Mouse (Mus musculus) megakaryocyte, embryonic 14.5 days (primary cell): ENCODE results near the gene Hes3.

ENCODE experiments used
- FLI1 ChIP-seq: IDR thresholded peaks from 2 replicates; pipeline ENCODE4 v1.6.1; 2012; ENCODE audit warnings: low read length, inconsistent platforms, mixed read lengths
- GATA1 ChIP-seq: IDR thresholded peaks from 3 replicates; pipeline ENCODE4 v1.6.1; 2012; ENCODE audit warnings: mixed read lengths, low read length, inconsistent platforms, borderline replicate concordance

DNA sequence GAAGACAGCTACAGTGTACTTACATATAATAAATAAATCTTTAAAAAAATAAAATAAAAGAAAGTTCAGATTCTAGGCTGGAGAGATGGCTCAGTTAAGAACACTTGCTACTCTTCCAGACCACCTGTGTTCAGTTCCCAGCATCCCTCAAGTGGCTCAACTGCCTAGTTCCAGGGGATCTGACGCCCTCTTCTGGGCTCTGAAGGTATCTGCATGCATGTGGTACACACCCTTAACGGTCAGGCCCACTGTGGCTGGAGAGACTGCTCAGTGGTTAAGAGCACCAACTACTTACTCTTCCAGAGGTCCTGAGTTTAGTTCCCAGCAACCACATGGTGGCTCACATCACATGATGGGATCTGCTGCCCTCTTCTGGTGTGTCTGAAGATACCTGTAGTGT, 13.5 kb downstream of the Hes3 start:
- TF ChIP-seq GATA1 (no peak), FLI1 (no peak)
